Mouse (Mus musculus) olfactory bulb, adult 2 months (tissue): ENCODE results near the gene Mdga2. TPM values are rescaled to one million over a fixed set of nuclear protein-coding genes. Genes with fewer than 3 reads are reported as not detected.

Source experiments
- H3K27ac ChIP-seq: fragments of 200-500 bp; 2 replicates; pipeline ENCODE4 v1.5.1; 2012; ENCODE audit warnings: low read depth, low read length; ENCODE audit not compliant: insufficient read depth
- H3K4me1 ChIP-seq: fragments of 200-500 bp; 2 replicates; pipeline ENCODE4 v1.6.1; 2012; ENCODE audit warnings: low read length; ENCODE audit not compliant: control insufficient read depth, insufficient read depth
- H3K4me3 ChIP-seq: fragments of 200-500 bp; 2 replicates; pipeline ENCODE4 v1.5.1; 2012; ENCODE audit warnings: mild to moderate bottlenecking, low read depth, low read length, moderate library complexity; ENCODE audit not compliant: insufficient read depth
- CTCF ChIP-seq: fragments of 200-500 bp; IDR thresholded peaks from 2 replicates; pipeline ENCODE4 v1.5.1; 2012; ENCODE audit warnings: low read depth, mild to moderate bottlenecking, low read length, moderate library complexity; ENCODE audit not compliant: insufficient read depth
- POLR2A ChIP-seq: fragments of 200-500 bp; IDR thresholded peaks from 2 replicates; pipeline ENCODE4 v1.6.1; 2012; ENCODE audit warnings: mild to moderate bottlenecking, low read depth, low read length, moderate library complexity; ENCODE audit not compliant: insufficient read depth
- WGBS: fragments of 180-500 bp; shearing (Covaris S2); methylation state at CpG from one replicate; pipeline ENCODE4 v1.1.7; 2018; 5-methylcytosine and 5-hydroxymethylcytosine counted together
- polyA plus RNA-seq: library from polyadenylated mRNA; stranded (reverse); fragments of >200 nt; gene quantifications from 2 replicates; pipeline ENCODE4 v1.2.4, GENCODE M21; 2012; ENCODE audit warnings: low replicate concordance; ENCODE audit not compliant: missing spikeins, insufficient read depth, insufficient read length

The Mdga2 gene
- polyA plus RNA-seq, 1 experiment = not detected

- no peaks in the 10 kb centered on the region for H3K4me1 ChIP-seq
- TF ChIP-seq POLR2A (no peak), CTCF (no peak)
- H3K4me3 ChIP-seq = no peak overlapping the region
- 50% methylated on average over 3 of the region's 3 CpGs for WGBS
- no peak overlapping the region for H3K27ac ChIP-seq
Observed at GRCm38 (mm10) chr12:66866199-66866598, 356.1 kb downstream of the Mdga2 start.

- 30% methylated on average over 3 of the region's 3 CpGs for WGBS
- no peak overlapping the region for H3K27ac ChIP-seq
- TF ChIP-seq POLR2A (no peak), CTCF (no peak)
- H3K4me3 ChIP-seq = no peak overlapping the region
- H3K4me1 ChIP-seq = no peaks in the 10 kb centered on the region
Observed at GRCm38 (mm10) chr12:66853167-66853566, 369.2 kb downstream of the Mdga2 start.

GRCm38 (mm10) chr12:66840336-66840735, 382.0 kb downstream of the Mdga2 start:
- TF ChIP-seq POLR2A (no peak), CTCF (no peak)
- Histone ChIP-seq H3K4me3 (no peak overlapping the region), H3K4me1 (no peaks in the 10 kb centered on the region), H3K27ac (no peak overlapping the region)
- WGBS = 44% methylated on average over 3 of the region's 3 CpGs

- Histone ChIP-seq H3K4me3 (no peak overlapping the region), H3K4me1 (no peaks in the 10 kb centered on the region), H3K27ac (no peak overlapping the region)
- TF ChIP-seq POLR2A (no peak), CTCF (no peak)
Observed at GRCm38 (mm10) chr12:66755653-66756052, 466.7 kb downstream of the Mdga2 start.

GRCm38 (mm10) chr12:66734536-66734935, 487.8 kb downstream of the Mdga2 start:
- H3K4me3 ChIP-seq = no peak overlapping the region
- 82% methylated on average over 3 of the region's 3 CpGs for WGBS
- H3K4me1 ChIP-seq = no peaks in the 10 kb centered on the region
- no peak for TF ChIP-seq CTCF
- no peak for TF ChIP-seq POLR2A
- no peak overlapping the region for H3K27ac ChIP-seq

GRCm38 (mm10) chr12:66724474-66724873, 497.9 kb downstream of the Mdga2 start:
- Histone ChIP-seq H3K4me3 (no peak overlapping the region), H3K4me1 (no peaks in the 10 kb centered on the region), H3K27ac (no peak overlapping the region)
- no peak for TF ChIP-seq CTCF
- no peak for TF ChIP-seq POLR2A
- WGBS = 76% methylated on average over 2 of the region's 2 CpGs

GRCm38 (mm10) chr12:66708334-66708733, 514.0 kb downstream of the Mdga2 start:
- no peak for TF ChIP-seq CTCF
- no peak for TF ChIP-seq POLR2A
- Histone ChIP-seq H3K4me3 (no peak overlapping the region), H3K4me1 (no peaks in the 10 kb centered on the region), H3K27ac (no peak overlapping the region)
- 76% methylated on average over 10 of the region's 10 CpGs for WGBS

- WGBS = 61% methylated on average over 2 of the region's 2 CpGs
- H3K27ac ChIP-seq = no peak overlapping the region
- H3K4me3 ChIP-seq = no peak overlapping the region
- TF ChIP-seq CTCF (no peak), POLR2A (no peak)
- no peaks in the 10 kb centered on the region for H3K4me1 ChIP-seq
Observed at GRCm38 (mm10) chr12:66707431-66707830, 514.9 kb downstream of the Mdga2 start.

- Histone ChIP-seq H3K27ac (no peak overlapping the region), H3K4me1 (no peaks in the 10 kb centered on the region), H3K4me3 (no peak overlapping the region)
- TF ChIP-seq CTCF (no peak), POLR2A (no peak)
Observed at GRCm38 (mm10) chr12:66705015-66705414, 517.3 kb downstream of the Mdga2 start.

GRCm38 (mm10) chr12:66702781-66703180, 519.6 kb downstream of the Mdga2 start:
- Histone ChIP-seq H3K4me3 (no peak overlapping the region), H3K4me1 (no peaks in the 10 kb centered on the region), H3K27ac (no peak overlapping the region)
- TF ChIP-seq CTCF (no peak), POLR2A (no peak)
- 94% methylated on average over 3 of the region's 3 CpGs for WGBS

GRCm38 (mm10) chr12:66679558-66679957, 542.8 kb downstream of the Mdga2 start:
- no peak overlapping the region for H3K4me3 ChIP-seq
- H3K27ac ChIP-seq = no peak overlapping the region
- no peaks in the 10 kb centered on the region for H3K4me1 ChIP-seq
- 50% methylated on average over 3 of the region's 3 CpGs for WGBS
- TF ChIP-seq CTCF (no peak), POLR2A (no peak)
